ENCODE assay signal across 8 mouse cellular contexts in genomic region chr4:135816905-135817622, GRCm38 (mm10). TPM values are rescaled to one million over a fixed set of nuclear protein-coding genes. Genes with fewer than 3 reads are reported as not detected.
A peak's percentile ranks its signal among the peaks of the same experiment; 100 is the strongest.
DNase-seq lines count a peak whose midpoint lies in the region; ATAC-seq and TF ChIP-seq lines count a peak whose summit lies in the region.

No protein-coding gene starts in this region.

- H3K27ac ChIP-seq in gastrocnemius, adult 2 months: no peak overlapping the region
- no peak overlapping the region for H3K27ac ChIP-seq in limb, embryonic 14.5 days (replicated peaks; ENCODE audit: low read depth, low read length)
- H3K27ac ChIP-seq in heart, embryonic 11.5 days (ENCODE audit: low read depth, low read length): no peak overlapping the region

- H3K36me3 ChIP-seq in limb, embryonic 14.5 days (ENCODE audit: control insufficient read depth, insufficient read depth, low read length): no peaks in the 10 kb centered on the region
- H3K36me3 ChIP-seq in heart, embryonic 11.5 days (ENCODE audit: control insufficient read depth, insufficient read depth, low read length): no peaks in the 10 kb centered on the region

- 0 out of 2 replicates have a peak, but pooled peaks cover 3% of the 10 kb centered on the region for H3K4me1 ChIP-seq in limb, embryonic 14.5 days (ENCODE audit: control insufficient read depth, insufficient read depth, low read length)
- no peaks in the 10 kb centered on the region; the same call in 1 of the 2 replicates for H3K4me1 ChIP-seq in heart, embryonic 11.5 days (ENCODE audit: control insufficient read depth, insufficient read depth, low read length)

- intact Hi-C loops in gastrocnemius, adult 2 months (cut with DNase I): no loop called here

- ATAC-seq in limb, embryonic 14.5 days (ENCODE audit: low FRiP score, low read depth): no peak
- ATAC-seq in heart, embryonic 11.5 days (replicated peaks; ENCODE audit: insufficient number of reproducible peaks, low FRiP score, low TSS enrichment): no peak

- H3K4me3 ChIP-seq in gastrocnemius, adult 2 months: no peak overlapping the region
- H3K4me3 ChIP-seq in limb, embryonic 14.5 days (replicated peaks; ENCODE audit: low read length): no peak overlapping the region
- no peak overlapping the region for H3K4me3 ChIP-seq in heart, embryonic 11.5 days (ENCODE audit: low read depth, low read length)

- H3K9ac ChIP-seq in limb, embryonic 14.5 days (ENCODE audit: low read depth, low read length, severe bottlenecking): no peak overlapping the region
- no peak overlapping the region for H3K9ac ChIP-seq in heart, embryonic 11.5 days (ENCODE audit: low read depth, low read length)

- H3K4me2 ChIP-seq in limb, embryonic 14.5 days (replicated peaks; ENCODE audit: low read depth, low read length, severe bottlenecking): no peak overlapping the region
- no peak overlapping the region for H3K4me2 ChIP-seq in heart, embryonic 11.5 days

- DNase-seq in gastrocnemius, adult 2 months: peak; percentile 56
- no peak for DNase-seq in gastrocnemius, postnatal 4 days (ENCODE audit: low spot score in 2 of 2)
- DNase-seq in right cerebral cortex, postnatal 4 days: peak; percentile 55
- no peak for DNase-seq in right cerebral cortex, postnatal 25 days
- peak; percentile 64 for DNase-seq in c-Kit-negative CD71-positive TER-119-positive erythroid progenitor cells, embryonic 14.5 days (ENCODE audit: low read depth, low spot score)
- DNase-seq in limb, embryonic 14.5 days (ENCODE audit: low spot score): peak; percentile 42
- DNase-seq in retina, embryonic 14.5 days (ENCODE audit: low spot score): peak; percentile 79

- H3K9me3 ChIP-seq in limb, embryonic 14.5 days (ENCODE audit: control insufficient read depth, low read length): no peaks in the 10 kb centered on the region
- no peaks in the 10 kb centered on the region; the same call in 1 of the 2 replicates for H3K9me3 ChIP-seq in heart, embryonic 11.5 days (replicated peaks; ENCODE audit: control insufficient read depth, low read length)

- TF ChIP-seq CTCF in gastrocnemius, adult 2 months (IDR thresholded peaks at IDR 0.05): peak; percentile 73

- no peak for TF ChIP-seq POLR2A in limb, embryonic 14.5 days (IDR thresholded peaks at IDR 0.05; ENCODE audit: borderline replicate concordance, extremely low read depth, insufficient read depth, insufficient read length)

- WGBS in limb, embryonic 14.5 days: 46% methylated on average over 12 of the region's 12 CpGs
- 30% methylated on average over 12 of the region's 12 CpGs for WGBS in heart, embryonic 11.5 days (ENCODE audit: insufficient replicate concordance)

- no peaks in the 10 kb centered on the region for H3K27me3 ChIP-seq in limb, embryonic 14.5 days (ENCODE audit: control insufficient read depth, insufficient read depth, low read length)
- H3K27me3 ChIP-seq in heart, embryonic 11.5 days (ENCODE audit: control insufficient read depth, insufficient read depth, low read length): no peaks in the 10 kb centered on the region

RNA-seq across cellular contexts. Expression of gene Srsf10, which starts 38.5 kb away (rescaled TPM):
- total RNA-seq in gastrocnemius, adult 2 months (2021): 10 to 100 TPM; 27.2 to 30.6 TPM
- 10 to 100 TPM; 61.0 to 86.0 TPM for total RNA-seq in gastrocnemius, postnatal 4 days (2021)
- 139 and 145 TPM in 2 replicates for polyA plus RNA-seq in limb, embryonic 14.5 days (2012; rRNA removed)
- 258 and 273 TPM in 2 replicates for polyA plus RNA-seq in limb, embryonic 14.5 days (2014; fragmentation: Nextera tagmentation; extraction: Ambion mirVana)
- polyA plus RNA-seq in heart, embryonic 11.5 days (2014; fragmentation: Nextera tagmentation; extraction: Ambion mirVana): 191 and 202 TPM in 2 replicates

RNA-seq across cellular contexts. Expression of gene Pnrc2, which starts 56.6 kb away (rescaled TPM):
- 10 to 100 TPM; 36.7 to 44.8 TPM for total RNA-seq in gastrocnemius, adult 2 months (2021)
- total RNA-seq in gastrocnemius, postnatal 4 days (2021): 10 to 100 TPM; 76.6 to 91.3 TPM
- 105 and 106 TPM in 2 replicates for polyA plus RNA-seq in limb, embryonic 14.5 days (2012; rRNA removed)
- polyA plus RNA-seq in limb, embryonic 14.5 days (2014; fragmentation: Nextera tagmentation; extraction: Ambion mirVana): 165 and 178 TPM in 2 replicates
- 138 and 144 TPM in 2 replicates for polyA plus RNA-seq in heart, embryonic 11.5 days (2014; fragmentation: Nextera tagmentation; extraction: Ambion mirVana)

RNA-seq across cellular contexts. Expression of gene Myom3, which starts 57.5 kb away (rescaled TPM):
- 100 to 1,000 TPM in 1 of 2 experiments, 10 to 100 TPM in 1; 31.1 to 100 TPM for total RNA-seq in gastrocnemius, adult 2 months (2021)
- total RNA-seq in gastrocnemius, postnatal 4 days (2021): 100 to 1,000 TPM; 107 to 112 TPM
- polyA plus RNA-seq in limb, embryonic 14.5 days (2012; rRNA removed): 8.1 and 12.7 TPM in 2 replicates
- 2.5 and 5.0 TPM in 2 replicates for polyA plus RNA-seq in limb, embryonic 14.5 days (2014; fragmentation: Nextera tagmentation; extraction: Ambion mirVana)
- not detected in 2 replicates for polyA plus RNA-seq in heart, embryonic 11.5 days (2014; fragmentation: Nextera tagmentation; extraction: Ambion mirVana)

Comparison
In these comparisons a context has a peak if more than half of its experiments do, and no peak if none do; other contexts are left out.
1. DNase-seq: peak in gastrocnemius, adult 2 months (single experiment), right cerebral cortex, postnatal 4 days (single experiment), c-Kit-negative CD71-positive TER-119-positive erythroid progenitor cells, embryonic 14.5 days (single experiment), limb, embryonic 14.5 days (single experiment) and retina, embryonic 14.5 days (single experiment); none in gastrocnemius, postnatal 4 days (0 of 2) and right cerebral cortex, postnatal 25 days (single experiment).